Mouse (Mus musculus) thymus, postnatal 0 days (tissue): Measurements from ENCODE around the gene Odf2l. TPM values are rescaled to one million over a fixed set of nuclear protein-coding genes. Genes with fewer than 3 reads are reported as not detected.

Experiments
- polyA plus RNA-seq: library from polyadenylated mRNA; unstranded; fragments of >200 nt; fragmentation: Nextera tagmentation; extraction: Ambion mirVana; gene quantifications from 2 replicates; pipeline ENCODE4 v1.2.1, GENCODE M21; 2015

Odf2l gene
- polyA plus RNA-seq, 1 experiment from 2014 or later: 13.0 TPM

Other genes with a start within 250 kb of the Odf2l start
- gene Clca4b, start 186.1 kb upstream of the Odf2l start, polyA plus RNA-seq: 0.05 TPM in 1 of 2 replicates, not detected in the other
- 0.06 and 0.12 TPM in 2 replicates for gene Clca4a, start 143.5 kb upstream of the Odf2l start, polyA plus RNA-seq
- 0.36 and 1.0 TPM in 2 replicates for gene Clca1, start 85.8 kb upstream of the Odf2l start, polyA plus RNA-seq
- gene Clca2, start 19.1 kb upstream of the Odf2l start, polyA plus RNA-seq: 1.3 and 1.4 TPM in 2 replicates
- 0.04 and 0.09 TPM in 2 replicates for gene Col24a1, start 173.9 kb downstream of the Odf2l start, polyA plus RNA-seq